Mouse (Mus musculus) stomach, embryonic 16.5 days (tissue): ENCODE results near the gene Samt4. TPM values are rescaled to one million over a fixed set of nuclear protein-coding genes. Genes with fewer than 3 reads are reported as not detected.
"Not testable (repeated sequence)": the region's sequence is repeated elsewhere in the genome, so short reads cannot be mapped to it uniquely, and the experiment has no call there.

ENCODE experiments used
- ATAC-seq: fragments of 200-750 bp; cut with Nextera tagmentation; 2 replicates; pipeline ENCODE4 v1.8.0; 2017; ENCODE audit warnings: moderate number of reproducible peaks, moderate TSS enrichment; ENCODE audit not compliant: insufficient read depth, low FRiP score
- H3K27ac ChIP-seq: fragments of 300-500 bp; sonication (generic); 2 replicates; pipeline ENCODE4 v1.5.1; 2014; ENCODE audit warnings: low read length
- H3K27me3 ChIP-seq: fragments of 300-500 bp; sonication (generic); 2 replicates; pipeline ENCODE4 v1.6.1; 2014; ENCODE audit warnings: low read length, control low read depth, mixed read lengths; ENCODE audit not compliant: control insufficient read depth, insufficient read depth
- H3K36me3 ChIP-seq: fragments of 300-500 bp; sonication (generic); 2 replicates; pipeline ENCODE4 v1.6.1; 2014; ENCODE audit warnings: low read length; ENCODE audit not compliant: control insufficient read depth, insufficient read depth
- H3K4me1 ChIP-seq: fragments of 300-500 bp; sonication (generic); 2 replicates; pipeline ENCODE4 v1.6.1; 2014; ENCODE audit warnings: low read length, control low read depth, mixed read lengths; ENCODE audit not compliant: control insufficient read depth, insufficient read depth
- H3K4me2 ChIP-seq: fragments of 300-500 bp; sonication (generic); 2 replicates; pipeline ENCODE4 v1.6.1; 2014; ENCODE audit warnings: low read depth, low read length, mixed read lengths
- H3K4me3 ChIP-seq: fragments of 300-500 bp; sonication (generic); replicated peaks from 2 replicates; pipeline ENCODE4 v1.5.1; 2014; ENCODE audit warnings: mild to moderate bottlenecking, low read length
- H3K9ac ChIP-seq: fragments of 300-500 bp; sonication (generic); 2 replicates; pipeline ENCODE4 v1.6.1; 2014; ENCODE audit warnings: low read length
- H3K9me3 ChIP-seq: fragments of 300-500 bp; sonication (generic); replicated peaks from 2 replicates; pipeline ENCODE4 v1.6.1; 2016; ENCODE audit warnings: low read length, control low read depth; ENCODE audit not compliant: control insufficient read depth
- WGBS: fragments of 180-500 bp; shearing (Covaris S2); extraction: QIAGEN DNeasy Blood & Tissue Kit; methylation state at CpG from one replicate; pipeline ENCODE4 v1.1.7; 2014; 5-methylcytosine and 5-hydroxymethylcytosine counted together
- polyA plus RNA-seq: library from polyadenylated mRNA; unstranded; fragments of >200 nt; fragmentation: Nextera tagmentation; extraction: Ambion mirVana; gene quantifications from 2 replicates; pipeline ENCODE4 v1.2.1, GENCODE M21; 2015

The Samt4 gene
- polyA plus RNA-seq, result not detected in 2 replicates

DNA sequence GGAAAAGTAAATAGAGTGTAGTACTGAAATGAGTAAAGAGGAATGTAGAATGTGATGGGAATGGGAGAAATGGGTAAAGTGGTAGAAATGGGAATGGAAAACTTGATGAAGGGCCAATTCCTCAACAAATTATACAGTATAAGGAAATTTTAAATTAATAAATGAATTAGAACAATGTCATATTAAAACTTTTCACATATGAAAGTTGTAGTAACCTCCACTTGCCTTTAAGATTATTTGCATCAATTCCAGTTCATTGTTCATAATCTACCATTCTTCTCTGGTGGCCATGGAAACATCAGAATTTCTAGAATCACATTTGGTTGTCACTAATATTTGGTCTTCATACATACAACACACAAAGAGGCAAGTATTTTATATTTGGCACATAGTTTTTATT, at the start of gene Samt4:
Gene Samt4 (plus strand): TSS at position 301 of the 400 bp plus-strand sequence.
- no peaks in the 10 kb centered on the region for H3K36me3 ChIP-seq
- H3K27me3 ChIP-seq, result no peaks in the 10 kb centered on the region
- no peak within 1 kb of the TSS for H3K27ac ChIP-seq
- no peaks in the 10 kb centered on the region for H3K9me3 ChIP-seq
- H3K4me2 ChIP-seq, result no peak within 1 kb of the TSS
- H3K4me1 ChIP-seq, result no peaks in the 10 kb centered on the region
- H3K4me3 ChIP-seq, result no peak within 1 kb of the TSS
- no peak for ATAC-seq
- H3K9ac ChIP-seq, result no peak within 1 kb of the TSS

DNA sequence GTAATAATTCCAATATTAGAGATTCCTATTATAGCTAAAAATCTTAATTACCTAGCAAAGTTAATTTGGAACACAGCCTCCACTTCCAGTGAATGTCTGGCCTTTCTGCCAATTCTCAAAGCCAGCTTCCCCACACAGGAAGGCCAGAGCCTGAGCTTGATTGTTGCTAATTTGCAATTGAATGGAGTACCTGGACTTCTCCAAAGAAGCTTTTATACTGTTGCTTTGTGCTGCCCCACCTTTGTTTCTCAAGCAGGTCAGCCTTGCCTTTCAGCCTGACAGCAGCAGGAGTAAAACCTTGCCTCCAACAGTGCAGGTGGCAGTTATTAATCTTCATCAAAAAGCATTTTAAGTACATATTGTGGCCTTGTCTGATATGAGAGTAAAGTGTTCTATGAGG, 38.1 kb upstream of the Samt4 start:
- not testable (repeated sequence) for H3K27ac ChIP-seq, H3K9ac ChIP-seq, H3K4me3 ChIP-seq, H3K36me3 ChIP-seq, ATAC-seq, H3K4me1 ChIP-seq, H3K4me2 ChIP-seq, H3K27me3 ChIP-seq, H3K9me3 ChIP-seq

DNA sequence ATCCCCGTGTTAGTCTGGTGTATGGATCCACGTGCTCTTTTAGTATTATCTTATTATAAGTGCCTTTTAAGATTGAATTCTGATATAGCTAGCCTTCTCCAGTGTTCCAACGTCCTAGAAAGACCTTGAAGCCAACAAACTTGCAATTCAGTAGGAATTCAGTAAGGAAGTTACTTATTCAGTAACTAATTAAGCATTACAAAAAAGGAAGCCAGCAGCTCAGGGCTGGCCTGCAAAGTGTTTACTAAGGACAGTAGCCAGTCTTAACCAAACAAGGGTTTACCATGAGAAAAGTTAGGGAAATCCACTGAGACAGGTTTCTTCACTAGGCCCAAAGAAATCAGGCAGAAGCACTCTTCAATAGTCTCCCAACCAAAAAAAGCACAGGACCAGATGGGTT, 13.4 kb upstream of the Samt4 start:
- H3K4me3 ChIP-seq, H3K27me3 ChIP-seq, H3K9me3 ChIP-seq, H3K4me1 ChIP-seq, H3K27ac ChIP-seq, ATAC-seq, H3K4me2 ChIP-seq, H3K9ac ChIP-seq, H3K36me3 ChIP-seq: not testable (repeated sequence)
- WGBS, result 64% methylated on average over 3 of the region's 3 CpGs

Other genes starting within 250 kb of the Samt4 start
- gene 4930524N10Rik, start 138.6 kb upstream of the Samt4 start, polyA plus RNA-seq, result not detected in 2 replicates
- gene Samt2, start 97.4 kb downstream of the Samt4 start, polyA plus RNA-seq, result not detected in 2 replicates